Mouse (Mus musculus) brown adipose tissue, adult 24 weeks (tissue): Measurements from ENCODE around the gene Sart3. TPM values are rescaled to one million over a fixed set of nuclear protein-coding genes. Genes with fewer than 3 reads are reported as not detected.
"Not testable (repeated sequence)": the region's sequence is repeated elsewhere in the genome, so short reads cannot be mapped to it uniquely, and the experiment has no call there.

Experiments used
- H3K27ac ChIP-seq: fragments of 200-500 bp; replicated peaks from 2 replicates; pipeline ENCODE4 v1.5.1; 2012; ENCODE audit warnings: low read depth, mild to moderate bottlenecking, low read length
- H3K4me1 ChIP-seq: fragments of 200-500 bp; 2 replicates; pipeline ENCODE4 v1.6.1; 2012; ENCODE audit warnings: low read length, mixed read lengths; ENCODE audit not compliant: control insufficient read depth, insufficient read depth, insufficient read length
- H3K4me3 ChIP-seq: fragments of 200-500 bp; 2 replicates; pipeline ENCODE4 v1.5.1; 2012; ENCODE audit warnings: low read depth, mild to moderate bottlenecking, low read length, moderate library complexity; ENCODE audit not compliant: insufficient read depth
- polyA plus RNA-seq: library from polyadenylated mRNA; stranded (reverse); fragments of >200 nt; gene quantifications from 2 replicates; pipeline ENCODE4 v1.2.4, GENCODE M21; 2012; ENCODE audit not compliant: missing spikeins, insufficient read depth, insufficient read length

Gene Sart3
- polyA plus RNA-seq, 1 experiment: 5.9 TPM

DNA sequence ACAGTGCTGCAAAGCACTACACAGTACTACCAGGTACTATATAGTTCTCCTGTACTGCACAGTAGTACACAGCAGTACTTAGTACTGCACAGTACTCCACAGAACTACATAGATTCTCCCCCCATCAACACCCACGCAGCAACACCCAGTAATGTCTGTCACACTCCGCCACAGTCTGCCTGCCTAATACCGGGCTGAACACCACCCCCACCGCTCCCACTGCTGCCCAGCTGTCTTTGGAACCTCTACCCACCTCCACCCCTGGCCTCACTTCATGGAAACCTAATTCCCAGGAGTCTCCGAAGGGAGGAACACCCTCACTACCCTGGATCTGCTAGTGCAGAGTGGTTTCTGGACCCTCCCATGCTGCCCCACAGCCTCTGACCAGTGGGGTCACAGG, 8.5 kb upstream of the Sart3 start:
- Histone ChIP-seq H3K27ac (no peak overlapping the region), H3K4me3 (no peak overlapping the region), H3K4me1 (no peaks in the 10 kb centered on the region)

DNA sequence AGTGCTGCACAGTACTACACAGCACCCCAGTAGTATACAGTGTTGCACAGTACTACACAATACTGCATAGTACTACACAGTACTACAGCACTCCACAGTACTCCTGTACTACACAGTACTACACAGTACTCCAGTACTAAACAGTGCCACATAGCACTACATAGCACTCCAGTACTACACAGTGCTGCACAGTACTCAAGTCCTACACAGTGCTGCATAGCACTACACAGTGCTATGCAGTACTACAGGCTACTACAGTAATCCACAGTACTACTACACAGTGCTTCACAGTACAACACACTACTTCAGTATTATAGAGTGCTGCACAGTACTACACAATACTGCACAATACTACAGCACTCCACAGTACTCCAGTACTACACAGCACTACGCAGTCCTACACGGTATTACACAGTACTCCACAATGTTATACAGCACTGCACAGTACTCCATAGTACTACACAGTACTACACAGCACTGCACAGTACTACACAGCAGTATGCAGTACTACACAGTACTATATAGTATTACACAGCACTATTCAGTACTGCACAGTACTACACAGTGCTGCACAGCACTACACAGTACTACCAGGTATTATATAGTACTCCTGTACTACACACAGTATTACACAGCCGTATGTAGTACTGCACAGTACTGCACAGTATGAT, 7.9 kb upstream of the Sart3 start:
- H3K4me1 ChIP-seq: no peaks in the 10 kb centered on the region
- H3K4me3 ChIP-seq: no peak overlapping the region
- no peak overlapping the region for H3K27ac ChIP-seq

DNA sequence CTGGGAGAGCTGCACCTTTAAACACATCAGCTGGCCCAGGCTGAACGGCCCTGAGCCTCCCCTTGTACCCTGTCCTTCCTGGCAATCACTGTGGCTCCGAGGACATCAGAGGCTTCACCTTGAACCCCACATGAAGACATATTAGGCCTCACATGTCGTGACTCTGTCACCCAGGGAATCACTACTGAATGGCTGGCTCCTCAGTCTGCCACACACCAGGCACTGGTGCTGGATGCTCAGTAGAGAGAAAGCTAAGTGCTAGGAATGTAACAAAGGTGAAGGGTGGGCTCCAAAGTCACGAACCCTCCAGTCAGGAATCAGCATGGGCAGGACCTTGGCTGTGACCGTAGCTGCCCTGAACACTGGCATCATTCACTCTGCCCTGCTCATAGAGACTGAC, 7.3 kb upstream of the Sart3 start:
- no peak overlapping the region for H3K4me3 ChIP-seq
- H3K4me1 ChIP-seq: no peaks in the 10 kb centered on the region
- no peak overlapping the region for H3K27ac ChIP-seq

DNA sequence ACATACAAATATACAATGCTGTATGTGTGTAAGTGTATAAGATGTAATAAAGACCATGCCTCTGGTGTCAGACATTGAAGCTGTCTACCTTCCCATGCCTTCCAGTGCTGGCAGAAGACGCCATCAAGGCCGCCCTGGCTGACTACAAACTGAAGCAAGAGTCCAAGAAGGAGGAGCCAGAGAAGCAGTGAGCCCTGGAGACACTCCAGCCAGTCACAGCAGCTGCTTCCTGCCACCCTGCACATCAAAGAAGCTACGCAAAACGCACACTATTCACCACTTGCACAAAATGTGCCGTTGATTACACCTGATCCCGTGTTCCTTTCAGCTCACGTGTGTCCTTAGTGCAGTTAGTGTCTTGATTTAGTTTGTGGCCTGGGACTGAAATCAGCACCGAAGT, 5.4 kb upstream of the Sart3 start:
- H3K27ac ChIP-seq, H3K4me3 ChIP-seq, H3K4me1 ChIP-seq: not testable (repeated sequence)

DNA sequence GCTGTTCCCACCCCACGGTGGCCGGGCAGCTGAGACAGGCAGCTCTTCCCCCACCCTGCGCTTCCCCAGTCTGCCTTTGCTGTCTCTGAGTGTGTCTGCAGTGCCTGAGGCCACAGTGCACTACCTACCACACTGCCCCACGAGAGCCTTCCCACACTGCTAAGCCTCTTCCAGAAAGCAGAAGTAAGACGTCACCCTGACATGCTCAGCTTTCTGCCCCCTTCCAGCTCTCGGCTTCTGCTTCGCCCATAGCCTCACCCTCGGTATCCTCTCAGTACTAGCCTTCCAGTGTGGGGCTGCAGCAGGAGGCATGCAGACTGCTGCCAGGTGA, 4.6 kb upstream of the Sart3 start:
- Histone ChIP-seq H3K4me3 (no peak overlapping the region), H3K4me1 (no peaks in the 10 kb centered on the region), H3K27ac (peak overlapping the region; percentile 62)

DNA sequence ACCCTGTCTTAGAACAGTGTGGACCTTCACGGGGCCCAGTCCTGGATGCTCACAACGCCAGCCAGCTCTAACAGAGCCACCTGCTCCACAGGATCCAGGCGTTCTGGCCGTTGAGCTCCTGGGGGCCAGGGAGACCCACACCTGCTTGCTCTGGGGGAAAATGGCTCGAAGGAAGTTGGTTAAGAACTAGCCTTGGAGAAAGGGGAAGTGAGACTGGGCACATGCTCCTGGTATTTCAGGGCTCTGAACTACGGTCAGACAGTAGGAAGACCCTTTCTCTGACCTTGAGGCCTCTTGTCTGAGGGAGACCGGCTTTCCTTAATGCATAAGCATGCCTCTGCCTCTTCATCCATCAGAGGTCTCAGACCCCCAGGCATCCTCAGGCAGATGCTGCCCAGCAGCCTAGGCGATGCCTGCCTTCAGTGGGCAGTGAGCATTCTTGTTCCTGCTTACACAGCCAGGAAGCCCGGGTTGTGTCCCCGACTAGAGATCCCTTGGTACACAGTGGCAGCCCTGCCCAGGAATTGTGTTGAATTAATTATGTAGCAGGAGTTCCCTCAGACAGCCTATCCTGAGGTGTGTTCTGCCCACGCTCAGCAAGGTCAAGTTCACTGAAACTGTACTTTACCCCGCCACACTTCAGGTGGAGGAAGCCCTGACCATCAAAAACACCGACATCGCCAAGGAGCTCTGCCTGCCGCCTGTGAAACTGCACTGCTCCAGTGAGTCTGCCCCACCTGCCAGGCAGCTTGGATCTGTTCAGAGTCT, 4.0 kb upstream of the Sart3 start:
- Histone ChIP-seq H3K4me1 (no peaks in the 10 kb centered on the region), H3K27ac (peak overlapping the region; percentile 63)

DNA sequence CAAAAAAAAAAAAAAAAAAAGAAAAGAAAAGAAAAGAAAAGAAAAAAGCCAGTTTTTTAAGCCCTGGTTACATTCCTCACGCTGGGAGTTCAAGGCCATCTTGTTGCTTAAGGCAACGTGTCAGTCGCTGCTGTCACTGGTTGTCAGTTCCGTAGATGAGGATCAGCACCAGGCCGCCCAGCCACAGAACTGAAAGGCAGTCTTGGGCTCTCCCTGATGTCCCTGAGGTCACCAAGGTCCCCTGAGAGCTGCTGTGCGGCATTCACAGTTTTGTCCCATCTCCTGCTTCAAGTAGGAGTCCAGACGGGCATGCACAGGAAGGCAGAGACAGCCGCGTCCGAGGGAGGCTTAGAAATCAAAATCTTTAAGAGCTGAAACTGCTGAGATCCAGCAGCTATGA, 3.3 kb upstream of the Sart3 start:
- H3K27ac ChIP-seq: peak overlapping the region; percentile 63
- no peak overlapping the region for H3K4me3 ChIP-seq
- H3K4me1 ChIP-seq: no peaks in the 10 kb centered on the region

More for the DNA sequence above, 4.0 kb upstream of the Sart3 start:
- no peak overlapping the region for H3K4me3 ChIP-seq

DNA sequence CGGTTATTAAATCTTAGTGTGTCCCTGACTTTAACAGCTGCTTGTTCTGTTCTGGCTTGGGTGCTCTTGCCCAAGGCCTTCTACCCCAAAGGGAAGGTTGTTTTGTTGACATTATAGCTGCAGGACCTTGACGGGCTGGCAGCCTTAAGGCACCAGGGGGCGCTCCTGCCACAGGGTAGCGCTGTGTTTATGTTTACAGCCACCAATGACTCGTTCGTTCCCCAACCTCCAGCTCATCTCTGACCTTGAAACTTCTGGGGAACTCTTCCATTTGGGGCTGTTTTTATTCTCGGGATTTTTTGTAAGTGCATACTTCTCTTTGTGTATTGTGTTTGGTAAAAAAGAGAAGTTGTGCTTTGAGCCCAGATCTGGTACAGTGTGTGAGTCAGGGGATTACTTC, 1.4 kb upstream of the Sart3 start:
- peaks cover 5% of the 10 kb centered on the region; the same call in 1 of the 2 replicates for H3K4me1 ChIP-seq
- no peak overlapping the region for H3K27ac ChIP-seq

DNA sequence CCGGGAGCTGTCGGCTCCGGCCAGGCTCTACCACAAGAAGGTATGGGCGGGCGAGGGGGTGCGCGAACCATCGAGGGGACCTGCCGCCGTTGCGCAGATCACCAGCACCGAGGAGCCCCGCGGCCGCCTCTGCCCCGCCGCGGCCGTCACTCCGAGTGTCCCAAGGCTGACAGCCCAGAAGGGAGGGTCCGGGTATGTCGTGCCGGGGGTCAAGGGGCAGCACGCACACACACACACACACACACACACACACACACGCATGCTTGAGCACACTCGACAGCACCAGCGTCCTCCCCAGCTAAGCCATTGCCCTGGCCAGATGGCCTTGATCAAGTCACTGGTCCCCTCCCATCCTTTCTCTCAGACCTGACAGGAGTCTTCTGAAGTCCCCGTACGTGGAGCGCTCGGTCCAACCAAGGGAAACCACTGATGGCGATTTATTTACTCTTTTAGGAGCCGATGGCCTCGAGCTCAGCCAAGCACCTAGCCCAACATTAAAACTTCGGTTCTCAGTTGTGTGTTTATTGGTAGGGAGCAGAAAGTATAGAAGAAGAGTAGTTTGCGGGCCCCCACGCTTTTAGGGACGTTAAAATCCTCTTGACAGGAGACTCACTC, 702 bp upstream of the Sart3 start:
- Histone ChIP-seq H3K4me1 (peaks cover 5% of the 10 kb centered on the region; the same call in 1 of the 2 replicates), H3K4me3 (peak overlapping the region; percentile 92), H3K27ac (peak overlapping the region; percentile 15; the same call in 1 of the 2 replicates)

More for the DNA sequence above, 1.4 kb upstream of the Sart3 start:
- peak overlapping the region; percentile 92 for H3K4me3 ChIP-seq

DNA sequence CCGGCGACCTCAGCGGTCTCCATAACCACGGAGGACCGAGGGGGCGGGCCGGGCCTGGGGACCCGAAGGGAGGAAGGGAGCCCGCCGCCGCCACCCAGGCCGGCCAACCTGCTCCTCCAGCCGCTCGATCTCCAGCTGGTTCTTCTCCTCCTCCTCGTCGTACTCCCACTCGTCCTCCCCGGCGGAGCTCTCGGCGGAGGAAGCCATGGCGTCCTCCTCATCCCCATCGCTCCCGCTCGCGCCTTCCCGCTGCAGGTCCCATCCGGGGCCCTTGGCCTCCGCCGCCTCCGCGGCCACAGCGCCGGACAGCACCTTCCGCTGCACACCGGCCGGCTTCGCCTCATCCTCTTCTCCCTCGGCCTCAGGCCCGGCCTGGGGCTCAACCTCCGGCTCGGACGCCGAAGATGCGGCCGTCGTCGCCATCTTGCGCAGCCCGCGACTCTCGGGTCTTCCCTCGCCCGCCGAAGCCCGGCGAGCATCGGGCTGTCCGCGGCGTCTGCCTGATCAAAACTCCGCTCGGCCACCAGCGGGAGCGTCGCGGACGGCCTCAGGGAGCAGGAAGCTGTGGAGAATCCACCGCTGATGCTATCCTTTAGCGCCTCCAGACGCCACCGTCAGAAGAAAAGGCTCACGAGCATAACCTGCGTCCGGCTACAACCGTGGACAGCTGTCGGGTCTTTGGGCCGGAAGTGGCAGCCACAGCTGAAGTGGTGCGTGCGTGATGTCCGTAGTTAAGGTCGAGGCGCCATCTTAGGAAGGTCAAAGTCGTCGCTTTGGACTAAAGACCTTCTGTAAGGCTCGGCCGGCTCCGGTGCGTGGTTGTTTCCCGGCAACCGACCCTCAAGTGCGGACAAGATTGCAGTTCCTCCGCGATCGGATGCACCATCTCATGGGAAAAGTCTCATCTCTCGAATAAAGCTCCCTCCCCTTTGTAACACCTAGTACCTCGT, 822 bp downstream of the Sart3 start:
- Histone ChIP-seq H3K4me1 (peaks cover 5% of the 10 kb centered on the region; the same call in 1 of the 2 replicates), H3K27ac (peak overlapping the region; percentile 99), H3K4me3 (peak overlapping the region; percentile 93)

DNA sequence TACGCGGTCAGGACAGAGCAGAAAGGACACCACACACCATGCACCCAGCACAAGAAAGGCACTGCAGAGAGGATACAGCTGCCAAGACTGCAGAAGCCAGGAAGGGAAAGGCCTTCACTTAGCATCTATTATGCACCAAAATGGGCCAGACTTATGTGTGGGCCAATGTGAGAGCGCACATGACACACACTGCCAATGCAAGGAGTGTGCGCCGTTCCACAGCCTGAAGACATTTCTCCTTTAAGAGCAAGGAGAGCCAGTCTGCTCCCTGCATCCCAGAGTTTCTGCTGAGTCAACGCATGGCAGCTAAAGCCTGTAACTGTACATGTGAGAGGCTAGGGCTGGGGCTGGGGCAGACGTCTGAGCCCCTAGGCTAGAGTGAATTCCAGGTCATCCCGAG, 3.5 kb downstream of the Sart3 start:
- H3K4me3 ChIP-seq: no peak overlapping the region
- peaks cover 5% of the 10 kb centered on the region; the same call in 1 of the 2 replicates for H3K4me1 ChIP-seq

DNA sequence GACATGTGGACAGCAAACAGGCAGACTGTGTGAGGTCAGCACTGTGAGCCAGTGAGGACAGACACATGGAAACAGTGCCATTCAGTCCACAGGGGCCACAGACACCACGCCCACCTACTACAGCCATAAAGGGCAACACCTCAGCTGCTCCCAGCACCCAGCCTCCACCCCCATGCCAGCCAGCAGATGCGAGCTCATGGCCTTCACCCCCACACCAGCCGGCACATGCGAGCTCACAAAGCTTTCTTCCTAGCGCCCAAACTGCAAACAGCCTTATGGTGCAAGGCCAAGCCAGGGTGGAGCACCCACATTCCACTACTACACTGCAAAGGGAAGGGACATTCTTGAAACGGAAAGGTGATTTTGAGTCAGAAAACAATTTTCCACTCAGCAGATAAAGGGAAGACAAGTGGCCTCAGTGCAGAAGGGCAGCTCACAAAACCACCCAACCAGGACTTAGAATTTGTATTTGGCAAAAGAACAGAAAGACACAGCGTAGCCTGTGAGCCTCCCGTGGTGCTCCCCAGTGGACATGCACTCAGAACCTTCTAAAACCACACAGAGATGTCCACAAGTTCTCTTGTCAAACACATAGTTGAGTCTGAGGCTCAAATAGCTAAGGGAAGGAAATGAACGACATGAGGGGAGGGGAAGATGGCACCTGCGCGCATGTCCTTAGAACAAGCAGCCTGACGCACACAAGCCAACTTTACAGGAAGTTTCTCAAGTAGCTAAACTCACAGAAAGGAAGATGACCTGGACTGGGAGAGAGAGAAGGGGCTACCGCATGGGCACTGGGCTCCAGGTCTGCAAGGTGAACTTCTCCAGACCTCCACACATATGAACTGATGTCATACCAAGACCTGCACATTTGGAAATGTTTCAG, 6.4 kb downstream of the Sart3 start:
- Histone ChIP-seq H3K4me1 (peaks cover 5% of the 10 kb centered on the region; the same call in 1 of the 2 replicates), H3K27ac (no peak overlapping the region), H3K4me3 (no peak overlapping the region)

More for the DNA sequence above, 3.5 kb downstream of the Sart3 start:
- no peak overlapping the region for H3K27ac ChIP-seq

DNA sequence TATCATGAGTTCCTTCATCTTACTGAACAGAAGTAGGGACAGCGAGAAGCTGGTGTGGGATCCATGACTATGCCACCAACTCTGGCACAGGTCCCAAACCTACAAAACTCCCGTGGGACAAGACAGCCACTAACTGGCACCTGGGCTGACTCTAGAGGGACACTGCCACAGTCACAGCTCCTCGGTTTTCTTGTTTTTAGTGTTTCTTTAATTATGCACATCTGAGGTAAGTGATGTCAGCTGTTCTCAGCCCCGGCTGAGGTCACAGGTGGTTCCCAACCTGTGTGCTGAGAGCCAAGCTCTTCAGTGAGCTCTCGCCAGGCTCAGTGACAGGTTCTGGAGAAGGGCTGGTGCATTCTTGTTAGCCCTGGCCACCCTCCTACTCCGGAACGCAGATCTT, 7.9 kb downstream of the Sart3 start:
- Histone ChIP-seq H3K4me3 (no peak overlapping the region), H3K27ac (no peak overlapping the region), H3K4me1 (no peaks in the 10 kb centered on the region)

DNA sequence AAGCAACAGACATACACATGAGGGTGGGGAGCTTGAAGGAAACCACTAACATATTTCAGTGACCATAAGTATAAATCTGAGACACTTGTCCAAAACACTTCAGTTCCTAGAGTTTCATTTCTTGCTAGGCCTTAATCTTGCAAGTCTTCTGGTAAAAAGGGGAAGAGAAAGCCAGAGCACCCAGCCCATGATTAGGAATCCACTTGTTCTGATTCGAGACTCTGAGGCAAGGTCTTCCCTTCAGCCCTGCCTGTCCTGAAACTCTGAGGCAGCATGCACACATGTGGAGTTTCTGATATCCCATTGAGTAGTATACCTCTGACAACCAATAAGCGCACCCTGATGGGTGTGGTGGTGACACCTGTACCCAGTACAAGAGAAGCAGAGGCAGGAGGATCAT, 10.7 kb downstream of the Sart3 start:
- no peak overlapping the region for H3K27ac ChIP-seq
- H3K4me1 ChIP-seq: no peaks in the 10 kb centered on the region
- no peak overlapping the region for H3K4me3 ChIP-seq
